Mouse (Mus musculus): ENCODE results near the gene Safb2.
A peak's percentile ranks its signal among the peaks of the same experiment; 100 is the strongest.
"Not testable (repeated sequence)": the region's sequence is repeated elsewhere in the genome, so short reads cannot be mapped to it uniquely, and the experiment has no call there.

Gene Safb2

GRCm38 (mm10) chr17:56584257-56585130 lies at the start of gene Safb2, which contains the start of gene Safb:
Gene Safb2, minus strand, starts transcription at chr17:56584585.
Gene Safb, plus strand, starts transcription at chr17:56584825.
- peak; percentile 99 to 100 for DNase-seq

- no peak for DNase-seq
These were observed 49.6 kb upstream of the Safb2 start for GRCm38 (mm10) chr17:56634023-56634422.

GRCm38 (mm10) chr17:56631807-56632206 lies 47.4 kb upstream of the Safb2 start:
- DNase-seq = no peak

GRCm38 (mm10) chr17:56629800-56630781 lies 45.7 kb upstream of the Safb2 start:
- not testable (repeated sequence) for DNase-seq

GRCm38 (mm10) chr17:56627530-56628277 lies 43.3 kb upstream of the Safb2 start, which contains the start of gene Catsperd:
Gene Catsperd, plus strand, starts transcription at chr17:56628143.
- DNase-seq = peak; percentile 46 to 59

- peak; percentile 99 for DNase-seq
These were observed 42.5 kb upstream of the Safb2 start, which contains the start of gene Lonp1 for GRCm38 (mm10) chr17:56626754-56627470. Gene Lonp1, minus strand, starts transcription at chr17:56626887.

GRCm38 (mm10) chr17:56626260-56626659 lies 41.9 kb upstream of the Safb2 start:
- no peak for DNase-seq

GRCm38 (mm10) chr17:56625495-56625894 lies 41.1 kb upstream of the Safb2 start:
- no peak for DNase-seq

GRCm38 (mm10) chr17:56617628-56618027 lies 33.2 kb upstream of the Safb2 start:
- DNase-seq = no peak

- no peak for DNase-seq
These were observed 32.3 kb upstream of the Safb2 start for GRCm38 (mm10) chr17:56616725-56617124.

- DNase-seq = no peak
These were observed 31.4 kb upstream of the Safb2 start for GRCm38 (mm10) chr17:56615792-56616191.

GRCm38 (mm10) chr17:56615136-56615784 lies 30.9 kb upstream of the Safb2 start:
- no peak for DNase-seq

- DNase-seq = peak; percentile 50 to 52
These were observed 30.2 kb upstream of the Safb2 start for GRCm38 (mm10) chr17:56614391-56615135.

GRCm38 (mm10) chr17:56613893-56614292 lies 29.5 kb upstream of the Safb2 start:
- DNase-seq = peak; percentile 56 to 62

- DNase-seq = peak; percentile 98 to 99
These were observed 29.0 kb upstream of the Safb2 start, which contains the start of gene Rpl36 for GRCm38 (mm10) chr17:56613236-56613844. Gene Rpl36, plus strand, starts transcription at chr17:56613416.

- not testable (repeated sequence) for DNase-seq
These were observed 28.2 kb upstream of the Safb2 start for GRCm38 (mm10) chr17:56612565-56612939.

GRCm38 (mm10) chr17:56611861-56612564 lies 27.6 kb upstream of the Safb2 start:
- DNase-seq = peak; percentile 62

GRCm38 (mm10) chr17:56611323-56611722 lies 26.9 kb upstream of the Safb2 start:
- DNase-seq = no peak

Measured in cerebellum, postnatal 10 days (tissue).